Mouse (Mus musculus): Measurements from ENCODE around the gene Cyp4v3.

GRCm38 (mm10) chr8:45330856-45331255 lies 2.2 kb downstream of the Cyp4v3 start:
- TF ChIP-seq CTCF (IDR thresholded peaks at IDR 0.05) (no peak), POLR2A (IDR thresholded peaks at IDR 0.05; ENCODE audit: insufficient read depth, low read depth, low read length) (no peak)
